In genomic region chr13:95640408-95640807, GRCm38 (mm10) we compare ENCODE assay signal across 19 mouse cellular contexts. TPM values are rescaled to one million over a fixed set of nuclear protein-coding genes. Genes with fewer than 3 reads are reported as not detected.
A peak's percentile ranks its signal among the peaks of the same experiment; 100 is the strongest.
DNase-seq lines count a peak whose midpoint lies in the region; ATAC-seq and TF ChIP-seq lines count a peak whose summit lies in the region.
"Had no signal": no experiment of that assay in that cellular context is flagged by ENCODE, and none has a peak within 500 bp of the region (broad histone marks: within the 10 kb centered on the region; RNA-seq: fewer than 3 reads in every experiment).

No protein-coding gene starts in this region.

- no peaks in the 10 kb centered on the region for H3K36me3 ChIP-seq in heart, embryonic 10.5 days
- H3K36me3 ChIP-seq: neural tube, embryonic 13.5 days had no signal

- DNase-seq in heart, embryonic 10.5 days (ENCODE audit: low spot score) = no peak
- no peak for DNase-seq in heart, postnatal 10 days
- DNase-seq in 3T3-L1 (ENCODE audit: low read depth, low spot score) (peak; percentile 92), NIH3T3 (ENCODE audit: low read depth) (peak; percentile 91)
- no peak for DNase-seq in embryo, embryonic 10.5 days (ENCODE audit: low spot score)
- DNase-seq: cerebellum, adult 8-10 months; gastrocnemius, postnatal 36 days; heart, postnatal 14 days; kidney, adult 9 months; kidney, postnatal 36 days had no signal

- no peak overlapping the region for H3K4me3 ChIP-seq in heart, embryonic 10.5 days
- no peak overlapping the region for H3K4me3 ChIP-seq in embryonic fibroblast, embryonic 13.5 days (ENCODE audit: insufficient read depth, low read length)
- H3K4me3 ChIP-seq: embryonic facial prominence, embryonic 12.5 days; limb, embryonic 12.5 days; liver, embryonic 12.5 days; midbrain, embryonic 12.5 days; neural tube, embryonic 13.5 days had no signal

- TF ChIP-seq CTCF in embryonic fibroblast, embryonic 13.5 days (IDR thresholded peaks at IDR 0.05; ENCODE audit: borderline replicate concordance, insufficient read depth, low read length) = no peak

- 0 out of 2 replicates have a peak overlapping the region, but pooled peaks have one; percentile 36 for H3K27ac ChIP-seq in heart, embryonic 10.5 days
- peak overlapping the region; percentile 86 for H3K27ac ChIP-seq in embryonic fibroblast, embryonic 13.5 days (ENCODE audit: insufficient read depth, low read length)
- H3K27ac ChIP-seq: embryonic facial prominence, embryonic 12.5 days; hindbrain, embryonic 14.5 days; limb, embryonic 12.5 days; midbrain, embryonic 12.5 days; neural tube, embryonic 13.5 days had no signal

- H3K4me1 ChIP-seq in heart, embryonic 10.5 days = peaks cover 58% of the 10 kb centered on the region
- peaks cover 37% of the 10 kb centered on the region for H3K4me1 ChIP-seq in embryonic fibroblast, embryonic 13.5 days (ENCODE audit: control insufficient read depth, insufficient read depth, low read length)

- intact Hi-C loops in heart, postnatal 10 days (cut with DNase I) = no loop called here

- no peaks in the 10 kb centered on the region for H3K9me3 ChIP-seq in heart, embryonic 10.5 days
- H3K9me3 ChIP-seq: embryonic facial prominence, embryonic 12.5 days; limb, embryonic 12.5 days; liver, embryonic 12.5 days; midbrain, embryonic 12.5 days; neural tube, embryonic 13.5 days had no signal

- no peak for ATAC-seq in megakaryocyte, adult 5-6 weeks (ENCODE audit: poor library complexity, severe bottlenecking)
- ATAC-seq: CD4-positive, CD25-positive, alpha-beta regulatory T cell, adult 4 months; liver, embryonic 12.5 days had no signal

- TF ChIP-seq POLR2A in embryonic fibroblast, embryonic 13.5 days (IDR thresholded peaks at IDR 0.05; ENCODE audit: low read depth, low read length) = no peak

- H3K27me3 ChIP-seq in heart, embryonic 10.5 days (ENCODE audit: insufficient read depth, poor library complexity, severe bottlenecking) = no peaks in the 10 kb centered on the region
- H3K27me3 ChIP-seq: embryonic facial prominence, embryonic 12.5 days; limb, embryonic 12.5 days; liver, embryonic 12.5 days; midbrain, embryonic 12.5 days; neural tube, embryonic 13.5 days had no signal

- 81% methylated on average over 1 of the region's 1 CpGs for whole genome bisulfite sequencing in heart, embryonic 10.5 days

RNA-seq across cellular contexts. Expression of gene F2r, which starts 22.1 kb away (rescaled TPM):
- polyA plus RNA-seq in heart, embryonic 10.5 days (2016; fragmentation: Nextera tagmentation; extraction: Ambion mirVana) = 159 and 166 TPM in 2 replicates
- total RNA-seq in heart, postnatal 10 days (2021) = 10 to 100 TPM; 49.6 to 50.1 TPM
- polyA plus RNA-seq in embryonic fibroblast, embryonic 13.5 days (2011; ENCODE audit: insufficient read length, low read depth, missing spikeins) = 268 and 320 TPM in 2 replicates
- 1.1 and 2.1 TPM in 2 replicates for total RNA-seq in megakaryocyte, adult 5-6 weeks (2015)
- 0.65 and 1.9 TPM in 2 replicates for total RNA-seq in megakaryocyte, adult 5-6 weeks (2017)

RNA-seq across cellular contexts. Expression of gene F2rl2, which starts 56.2 kb away (rescaled TPM):
- polyA plus RNA-seq in heart, embryonic 10.5 days (2016; fragmentation: Nextera tagmentation; extraction: Ambion mirVana) = 2.6 and 4.8 TPM in 2 replicates
- total RNA-seq in heart, postnatal 10 days (2021) = under 1 TPM in 1 of 2 experiments, not detected in 1; 0.17 TPM
- polyA plus RNA-seq in embryonic fibroblast, embryonic 13.5 days (2011; ENCODE audit: insufficient read length, low read depth, missing spikeins) = 0.20 TPM in 1 of 2 replicates, not detected in the other
- total RNA-seq in megakaryocyte, adult 5-6 weeks (2015) = 0.89 and 1.9 TPM in 2 replicates
- total RNA-seq in megakaryocyte, adult 5-6 weeks (2017) = 0.51 and 0.57 TPM in 2 replicates
- total RNA-seq: gastrocnemius, postnatal 36 days had no signal

Comparison
In these comparisons a context has a peak if more than half of its experiments do, and no peak if none do; other contexts are left out.
1. DNase-seq: peak in 3T3-L1 (single experiment) and NIH3T3 (single experiment); none in heart, embryonic 10.5 days (single experiment), heart, postnatal 10 days (0 of 2) and embryo, embryonic 10.5 days (single experiment).
2. RNA of gene F2r, which starts 22.1 kb away (total RNA-seq): 49.6 to 50.1 TPM in heart, postnatal 10 days; 0.65 to 2.1 TPM in megakaryocyte, adult 5-6 weeks; every median in the first group is over 10 times any median in the second.